Mouse (Mus musculus): ENCODE data around the gene 5031439G07Rik. TPM values are rescaled to one million over a fixed set of nuclear protein-coding genes. Genes with fewer than 3 reads are reported as not detected.

Gene 5031439G07Rik
- polyA plus RNA-seq, 1 experiment = 141 TPM

DNA sequence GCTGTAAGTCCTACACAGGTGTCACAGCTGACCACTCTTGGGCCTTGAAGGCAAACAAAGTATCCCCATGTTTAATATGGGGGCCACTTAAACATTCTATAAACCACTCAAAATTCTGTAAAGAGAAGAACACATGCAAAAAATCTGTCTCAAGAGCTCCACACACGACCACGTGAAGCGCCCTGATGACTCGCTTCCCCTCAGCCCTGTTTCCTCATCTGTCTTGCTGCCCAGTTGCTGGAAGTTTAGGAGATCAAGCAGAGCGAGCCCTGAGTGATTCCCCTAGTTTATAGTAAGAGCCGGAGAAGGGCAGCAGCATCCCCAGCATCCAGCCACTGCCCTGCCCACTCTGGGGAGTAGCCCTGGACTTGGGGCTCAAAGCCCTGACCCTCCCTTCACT lies 28.5 kb downstream of the 5031439G07Rik start:
- Histone ChIP-seq H3K4me1 (ENCODE audit: control insufficient read depth, insufficient read depth, low read length) (peaks cover 30% of the 10 kb centered on the region), H3K4me3 (ENCODE audit: insufficient read depth, low read length) (no peak overlapping the region), H3K27ac (ENCODE audit: insufficient read depth, low read depth, low read length) (peak overlapping the region; percentile 24; the same call in 1 of the 2 replicates)
- TF ChIP-seq POLR2A (IDR thresholded peaks at IDR 0.05; ENCODE audit: borderline replicate concordance, low read depth, low read length) (no peak), CTCF (IDR thresholded peaks at IDR 0.05; ENCODE audit: low read depth, low read length) (no peak)

DNA sequence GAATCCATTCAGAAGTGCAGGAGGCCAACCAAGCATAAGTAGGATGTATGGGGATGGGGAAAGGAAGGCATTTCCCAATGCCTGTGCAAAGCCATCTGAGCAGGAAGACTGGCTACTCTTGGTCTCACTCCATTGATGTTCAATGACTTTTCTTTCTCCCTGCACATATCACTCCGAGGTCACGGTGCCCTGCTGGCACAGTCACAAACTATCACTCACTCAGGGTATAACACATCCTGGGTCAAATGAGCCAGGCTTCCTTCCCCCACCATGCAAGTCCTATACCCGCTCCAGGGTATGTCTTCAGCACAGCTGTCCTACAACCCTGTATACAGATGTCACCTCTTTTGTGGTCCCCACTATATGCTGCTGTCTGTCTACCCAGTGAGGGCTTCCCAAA lies 30.0 kb downstream of the 5031439G07Rik start:
- no peak overlapping the region for H3K27ac ChIP-seq (ENCODE audit: insufficient read depth, low read depth, low read length)
- peaks cover 28% of the 10 kb centered on the region for H3K4me1 ChIP-seq (ENCODE audit: control insufficient read depth, insufficient read depth, low read length)
- TF ChIP-seq CTCF (IDR thresholded peaks at IDR 0.05; ENCODE audit: low read depth, low read length) (no peak), POLR2A (IDR thresholded peaks at IDR 0.05; ENCODE audit: borderline replicate concordance, low read depth, low read length) (no peak)
- H3K4me3 ChIP-seq (ENCODE audit: insufficient read depth, low read length) = no peak overlapping the region

DNA sequence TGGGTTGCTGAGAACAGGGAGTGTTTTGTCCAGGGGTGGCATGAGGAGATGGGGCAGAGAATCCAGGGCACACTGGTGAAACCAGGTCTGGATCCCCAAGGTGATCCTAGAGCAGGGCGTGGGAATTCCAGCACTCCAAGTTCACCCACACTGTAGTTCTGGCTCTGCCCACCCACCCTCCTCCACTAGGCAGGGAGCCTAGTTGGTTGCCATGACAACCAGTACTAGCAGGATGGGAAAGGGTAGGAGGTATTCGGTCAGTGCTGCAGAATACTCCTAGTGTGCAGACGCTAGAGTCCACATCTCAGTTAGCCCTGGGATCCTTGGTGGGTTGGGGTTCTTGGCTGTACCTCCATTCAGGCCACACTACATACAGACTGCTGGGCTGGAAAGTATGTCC lies 30.5 kb downstream of the 5031439G07Rik start:
- TF ChIP-seq POLR2A (IDR thresholded peaks at IDR 0.05; ENCODE audit: borderline replicate concordance, low read depth, low read length) (no peak), CTCF (IDR thresholded peaks at IDR 0.05; ENCODE audit: low read depth, low read length) (no peak)
- no peak overlapping the region for H3K27ac ChIP-seq (ENCODE audit: insufficient read depth, low read depth, low read length)
- peaks cover 28% of the 10 kb centered on the region for H3K4me1 ChIP-seq (ENCODE audit: control insufficient read depth, insufficient read depth, low read length)
- no peak overlapping the region for H3K4me3 ChIP-seq (ENCODE audit: insufficient read depth, low read length)

DNA sequence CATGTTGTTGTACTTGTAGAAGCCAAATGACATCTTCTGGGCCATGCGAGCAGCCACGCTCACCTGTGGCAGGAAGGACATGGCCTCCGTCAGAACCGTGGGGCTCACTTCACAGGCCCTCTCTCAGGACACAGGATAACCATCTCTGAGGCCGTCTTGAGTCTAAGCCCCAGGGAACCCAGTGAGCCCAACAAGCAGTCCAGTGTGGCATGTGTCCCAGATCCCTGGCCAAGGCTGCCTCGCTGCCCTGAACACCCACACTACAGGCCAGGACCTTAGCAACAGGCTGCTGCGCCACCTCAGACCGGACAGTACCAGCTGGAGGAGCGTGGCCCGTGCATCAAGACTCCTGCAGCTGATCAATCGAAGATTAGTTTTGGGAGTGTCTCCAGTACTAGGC lies 35.1 kb downstream of the 5031439G07Rik start:
- Histone ChIP-seq H3K4me1 (ENCODE audit: control insufficient read depth, insufficient read depth, low read length) (no peaks in the 10 kb centered on the region), H3K4me3 (ENCODE audit: insufficient read depth, low read length) (no peak overlapping the region), H3K27ac (ENCODE audit: insufficient read depth, low read depth, low read length) (no peak overlapping the region)
- TF ChIP-seq POLR2A (IDR thresholded peaks at IDR 0.05; ENCODE audit: borderline replicate concordance, low read depth, low read length) = no peak
- TF ChIP-seq CTCF (IDR thresholded peaks at IDR 0.05; ENCODE audit: low read depth, low read length) = no peak

DNA sequence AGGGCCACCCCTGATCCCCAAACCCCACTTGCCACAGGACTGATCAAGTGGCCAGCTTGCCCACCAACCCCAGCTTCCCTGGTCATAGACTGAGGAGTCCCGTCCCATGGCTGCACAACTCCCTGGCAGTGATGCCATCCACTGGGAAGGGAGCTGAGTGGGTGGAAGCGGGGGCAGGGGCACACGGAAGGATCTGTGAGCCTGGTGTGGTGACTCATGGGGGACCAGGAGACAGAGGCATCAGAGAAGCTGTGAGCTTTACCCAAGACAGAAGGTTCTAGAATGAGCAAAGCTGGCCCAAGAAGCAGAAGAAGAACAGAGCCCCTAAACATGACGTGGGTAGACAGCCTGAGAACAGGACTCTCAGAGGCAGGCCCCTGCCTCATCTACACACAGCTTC lies 38.3 kb downstream of the 5031439G07Rik start:
- Histone ChIP-seq H3K27ac (ENCODE audit: insufficient read depth, low read depth, low read length) (no peak overlapping the region), H3K4me3 (ENCODE audit: insufficient read depth, low read length) (no peak overlapping the region), H3K4me1 (ENCODE audit: control insufficient read depth, insufficient read depth, low read length) (peaks cover 3% of the 10 kb centered on the region; the same call in 1 of the 2 replicates)
- no peak for TF ChIP-seq POLR2A (IDR thresholded peaks at IDR 0.05; ENCODE audit: borderline replicate concordance, low read depth, low read length)
- TF ChIP-seq CTCF (IDR thresholded peaks at IDR 0.05; ENCODE audit: low read depth, low read length) = no peak

DNA sequence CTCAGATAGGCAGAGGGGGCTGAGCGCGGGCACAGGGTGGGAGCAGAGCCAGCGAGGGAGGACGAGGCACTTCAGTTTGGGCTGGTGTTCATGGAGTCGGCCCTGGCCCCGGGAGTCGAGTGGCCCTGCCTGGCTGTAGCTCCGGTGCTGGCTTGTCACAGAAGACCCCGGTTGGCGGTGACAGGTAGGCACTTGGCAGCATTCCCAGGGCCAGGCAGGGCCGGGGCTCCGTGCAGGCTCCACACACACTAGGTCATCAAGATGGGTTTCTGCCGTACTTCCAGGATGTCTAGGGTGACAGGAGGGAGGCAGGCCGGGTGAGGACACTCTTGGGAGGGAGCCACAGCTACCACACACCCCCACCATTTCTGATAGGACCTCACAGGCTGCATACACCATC lies 39.4 kb downstream of the 5031439G07Rik start:
- Histone ChIP-seq H3K27ac (ENCODE audit: insufficient read depth, low read depth, low read length) (no peak overlapping the region), H3K4me3 (ENCODE audit: insufficient read depth, low read length) (no peak overlapping the region), H3K4me1 (ENCODE audit: control insufficient read depth, insufficient read depth, low read length) (peaks cover 11% of the 10 kb centered on the region)
- no peak for TF ChIP-seq CTCF (IDR thresholded peaks at IDR 0.05; ENCODE audit: low read depth, low read length)
- no peak for TF ChIP-seq POLR2A (IDR thresholded peaks at IDR 0.05; ENCODE audit: borderline replicate concordance, low read depth, low read length)

DNA sequence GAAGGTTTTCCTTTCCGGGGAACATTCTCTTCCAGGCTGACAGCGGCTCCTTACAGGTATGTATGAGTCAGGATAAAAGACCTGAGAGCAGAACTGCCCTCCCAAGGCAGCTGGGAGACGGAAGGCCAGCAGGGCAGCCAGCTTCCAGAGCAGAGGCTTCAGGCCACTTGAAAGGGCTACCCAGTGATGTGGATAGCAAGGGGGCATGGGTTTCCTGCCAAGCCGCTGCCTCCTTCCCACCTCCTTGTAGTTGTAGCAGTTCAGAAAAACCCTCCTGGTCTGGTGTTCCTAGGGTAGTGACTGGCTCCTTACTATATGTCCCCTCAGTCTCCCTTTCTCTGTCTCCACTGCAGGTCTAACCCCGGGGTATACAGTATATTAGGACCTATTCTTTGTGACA lies 44.0 kb downstream of the 5031439G07Rik start:
- Histone ChIP-seq H3K4me3 (ENCODE audit: insufficient read depth, low read length) (no peak overlapping the region), H3K27ac (ENCODE audit: insufficient read depth, low read depth, low read length) (no peak overlapping the region), H3K4me1 (ENCODE audit: control insufficient read depth, insufficient read depth, low read length) (peaks cover 19% of the 10 kb centered on the region)
- no peak for TF ChIP-seq CTCF (IDR thresholded peaks at IDR 0.05; ENCODE audit: low read depth, low read length)
- TF ChIP-seq POLR2A (IDR thresholded peaks at IDR 0.05; ENCODE audit: borderline replicate concordance, low read depth, low read length) = no peak

DNA sequence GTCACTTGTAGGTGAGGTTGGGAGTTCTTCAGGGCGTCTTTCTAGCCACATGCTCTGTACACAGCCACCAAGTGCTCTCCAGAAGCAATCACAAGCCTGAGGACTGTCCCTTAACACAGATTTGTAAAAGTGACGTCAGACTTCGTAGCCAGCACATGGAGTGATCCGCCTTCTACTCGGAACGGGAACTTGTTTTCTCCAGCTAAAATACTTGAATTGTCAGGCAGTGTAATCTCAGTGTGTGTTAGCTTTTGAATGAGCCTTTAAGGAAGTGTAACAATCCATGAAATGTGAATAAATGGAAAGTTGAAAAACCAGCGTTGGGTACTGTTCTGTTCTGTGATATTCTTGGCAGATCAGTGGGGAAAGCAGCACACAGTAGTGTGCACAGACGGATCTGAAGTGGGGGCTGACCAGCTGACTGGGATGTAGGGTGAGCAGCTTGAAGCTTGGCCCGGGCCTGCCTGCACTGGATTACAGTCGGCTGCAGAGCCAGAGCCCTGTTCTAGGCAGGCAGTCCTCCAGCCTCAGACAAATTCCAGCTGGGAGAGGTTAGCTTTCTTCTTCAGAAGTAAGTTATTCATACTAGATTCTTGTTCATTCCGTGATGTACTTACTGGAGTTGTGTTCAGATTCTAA lies 45.6 kb downstream of the 5031439G07Rik start:
- Histone ChIP-seq H3K27ac (ENCODE audit: insufficient read depth, low read depth, low read length) (no peak overlapping the region), H3K4me1 (ENCODE audit: control insufficient read depth, insufficient read depth, low read length) (peaks cover 19% of the 10 kb centered on the region), H3K4me3 (ENCODE audit: insufficient read depth, low read length) (no peak overlapping the region)
- no peak for TF ChIP-seq CTCF (IDR thresholded peaks at IDR 0.05; ENCODE audit: low read depth, low read length)
- TF ChIP-seq POLR2A (IDR thresholded peaks at IDR 0.05; ENCODE audit: borderline replicate concordance, low read depth, low read length) = no peak

DNA sequence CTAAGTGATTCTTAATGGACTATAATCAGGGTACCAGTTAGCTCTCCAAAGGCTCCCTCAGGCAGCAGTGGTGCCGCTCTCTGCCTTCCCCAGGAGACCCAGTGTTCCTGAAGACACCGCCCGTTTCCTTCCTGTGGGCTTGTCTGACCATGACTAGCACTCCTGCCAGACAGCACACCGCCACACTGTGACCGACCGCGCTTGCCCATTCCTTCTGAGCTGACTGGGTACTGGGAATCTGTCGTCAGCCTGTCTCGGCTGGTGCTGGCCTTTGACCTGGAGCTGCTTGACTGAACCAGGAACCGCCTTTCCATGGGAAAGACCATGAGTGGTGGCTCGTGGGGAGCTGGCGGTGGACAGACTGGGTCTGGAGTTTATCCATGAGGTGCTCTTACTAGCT lies 48.2 kb downstream of the 5031439G07Rik start:
- no peak overlapping the region for H3K27ac ChIP-seq (ENCODE audit: insufficient read depth, low read depth, low read length)
- no peak overlapping the region for H3K4me3 ChIP-seq (ENCODE audit: insufficient read depth, low read length)
- H3K4me1 ChIP-seq (ENCODE audit: control insufficient read depth, insufficient read depth, low read length) = peaks cover 16% of the 10 kb centered on the region
- TF ChIP-seq POLR2A (IDR thresholded peaks at IDR 0.05; ENCODE audit: borderline replicate concordance, low read depth, low read length) = no peak
- TF ChIP-seq CTCF (IDR thresholded peaks at IDR 0.05; ENCODE audit: low read depth, low read length) = no peak

DNA sequence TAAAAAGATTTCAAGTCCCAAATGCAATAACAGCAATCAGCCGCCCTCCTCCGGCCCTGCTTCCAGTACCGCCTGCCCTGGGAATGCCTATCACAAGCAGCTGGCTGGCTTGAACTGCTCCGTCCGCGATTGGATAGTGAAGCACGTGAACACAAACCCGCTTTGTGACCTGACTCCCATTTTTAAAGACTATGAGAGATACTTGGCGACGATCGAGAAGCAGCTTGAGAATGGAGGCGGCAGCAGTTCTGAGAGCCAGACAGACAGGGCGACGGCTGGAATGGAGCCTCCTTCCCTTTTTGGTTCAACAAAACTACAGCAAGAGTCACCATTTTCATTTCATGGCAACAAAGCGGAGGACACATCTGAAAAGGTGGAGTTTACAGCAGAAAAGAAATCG lies 53.5 kb downstream of the 5031439G07Rik start:
- Histone ChIP-seq H3K4me1 (ENCODE audit: control insufficient read depth, insufficient read depth, low read length) (no peaks in the 10 kb centered on the region), H3K27ac (ENCODE audit: insufficient read depth, low read depth, low read length) (no peak overlapping the region), H3K4me3 (ENCODE audit: insufficient read depth, low read length) (no peak overlapping the region)
- TF ChIP-seq CTCF (IDR thresholded peaks at IDR 0.05; ENCODE audit: low read depth, low read length) (no peak), POLR2A (IDR thresholded peaks at IDR 0.05; ENCODE audit: borderline replicate concordance, low read depth, low read length) (no peak)
